Mouse (Mus musculus) intestine, embryonic 16.5 days (tissue): ENCODE measurements around the gene Rxrg. TPM values are rescaled to one million over a fixed set of nuclear protein-coding genes. Genes with fewer than 3 reads are reported as not detected.
A peak's percentile ranks its signal among the peaks of the same experiment; 100 is the strongest.

ENCODE experiments used
- ATAC-seq: fragments of 200-750 bp; cut with Nextera tagmentation; 2 replicates; pipeline ENCODE4 v1.8.0; 2017; ENCODE audit warnings: moderate TSS enrichment, moderate library complexity
- H3K27ac ChIP-seq: fragments of 300-500 bp; sonication (generic); 2 replicates; pipeline ENCODE4 v1.5.1; 2014; ENCODE audit warnings: mild to moderate bottlenecking, low read length
- H3K27me3 ChIP-seq: fragments of 300-500 bp; sonication (generic); replicated peaks from 2 replicates; pipeline ENCODE4 v1.6.1; 2014; ENCODE audit warnings: low read length, control low read depth, mixed read lengths; ENCODE audit not compliant: control insufficient read depth, insufficient read depth
- H3K36me3 ChIP-seq: fragments of 300-500 bp; sonication (generic); 2 replicates; pipeline ENCODE4 v1.6.1; 2014; ENCODE audit warnings: low read length, control low read depth; ENCODE audit not compliant: control insufficient read depth, insufficient read depth
- H3K4me1 ChIP-seq: fragments of 300-500 bp; sonication (generic); 2 replicates; pipeline ENCODE4 v1.6.1; 2014; ENCODE audit warnings: low read length, control low read depth, mixed read lengths; ENCODE audit not compliant: control insufficient read depth, insufficient read depth
- H3K4me2 ChIP-seq: fragments of 300-500 bp; sonication (generic); 2 replicates; pipeline ENCODE4 v1.6.1; 2014; ENCODE audit warnings: low read depth, low read length, control low read depth
- H3K4me3 ChIP-seq: fragments of 300-500 bp; sonication (generic); 2 replicates; pipeline ENCODE4 v1.5.1; 2014; ENCODE audit warnings: mild to moderate bottlenecking, low read length
- H3K9ac ChIP-seq: fragments of 300-500 bp; sonication (generic); 2 replicates; pipeline ENCODE4 v1.6.1; 2014; ENCODE audit warnings: low read depth, low read length
- H3K9me3 ChIP-seq: fragments of 300-500 bp; sonication (generic); 2 replicates; pipeline ENCODE4 v1.6.1; 2016; ENCODE audit warnings: low read length, control low read depth; ENCODE audit not compliant: control insufficient read depth
- WGBS: fragments of 180-500 bp; shearing (Covaris S2); extraction: QIAGEN DNeasy Blood & Tissue Kit; methylation state at CpG from one replicate; pipeline ENCODE4 v1.1.7; 2014; 5-methylcytosine and 5-hydroxymethylcytosine counted together
- polyA plus RNA-seq: library from polyadenylated mRNA; unstranded; fragments of >200 nt; fragmentation: Nextera tagmentation; extraction: Ambion mirVana; gene quantifications from 2 replicates; pipeline ENCODE4 v1.2.1, GENCODE M21; 2015

Gene Rxrg
- polyA plus RNA-seq, 1 experiment from 2014 or later = 1.3 TPM

DNA sequence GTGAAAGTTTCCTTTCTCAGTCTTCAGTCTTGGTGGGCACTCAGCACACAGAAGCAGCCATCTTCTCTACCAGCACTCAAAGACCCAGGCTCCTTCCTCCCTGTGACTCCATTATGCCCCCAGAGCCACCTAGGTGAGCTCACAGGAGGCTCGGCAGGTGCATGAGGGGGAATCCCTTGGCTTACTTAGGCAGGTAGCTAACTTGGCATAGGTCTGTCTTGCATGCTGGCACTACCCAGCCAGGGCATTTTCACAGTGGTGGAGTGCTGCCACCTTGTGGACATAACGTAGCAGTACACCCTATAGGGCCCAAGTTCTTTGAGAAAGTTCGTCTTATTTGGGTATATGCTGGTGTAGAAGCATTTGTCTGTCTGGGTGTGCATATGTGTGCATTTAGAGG is 38.8 kb downstream of the Rxrg start:
- 0 out of 2 replicates have a peak, but pooled peaks have one; percentile 26 for ATAC-seq

DNA sequence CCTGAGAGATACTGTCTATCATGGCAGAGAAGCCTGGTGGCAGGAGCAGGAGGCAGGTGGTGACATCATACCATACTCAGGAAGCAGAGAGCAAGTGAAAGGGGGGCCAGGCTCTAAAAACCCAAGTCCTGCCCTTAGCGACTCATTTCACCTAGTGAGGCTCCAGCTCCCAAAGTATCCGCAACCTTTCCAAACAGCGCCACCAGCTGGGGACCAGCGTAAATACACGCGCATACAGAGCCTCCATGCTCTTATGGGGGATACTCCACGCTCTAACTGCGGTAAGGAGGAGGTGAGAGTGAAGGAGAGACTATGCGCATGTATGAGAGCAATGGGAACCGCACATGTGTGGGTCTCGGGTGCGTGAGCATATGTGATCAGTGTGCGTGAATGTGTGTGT is 39.9 kb downstream of the Rxrg start:
- Histone ChIP-seq H3K9ac (no peak overlapping the region), H3K4me3 (no peak overlapping the region), H3K36me3 (no peaks in the 10 kb centered on the region), H3K27me3 (no peaks in the 10 kb centered on the region), H3K9me3 (no peaks in the 10 kb centered on the region), H3K4me1 (no peaks in the 10 kb centered on the region), H3K27ac (no peak overlapping the region), H3K4me2 (no peak overlapping the region)
- ATAC-seq = no peak
- WGBS = 30% methylated on average over 13 of the region's 13 CpGs

More for the DNA sequence above, 38.8 kb downstream of the Rxrg start:
- H3K27ac ChIP-seq = no peak overlapping the region
- no peaks in the 10 kb centered on the region for H3K27me3 ChIP-seq
- no peak overlapping the region for H3K4me2 ChIP-seq
- no peak overlapping the region for H3K4me3 ChIP-seq
- H3K36me3 ChIP-seq = no peaks in the 10 kb centered on the region
- no peaks in the 10 kb centered on the region for H3K4me1 ChIP-seq
- 18% methylated on average over 3 of the region's 3 CpGs for WGBS
- H3K9ac ChIP-seq = no peak overlapping the region
- no peaks in the 10 kb centered on the region for H3K9me3 ChIP-seq

- no peak overlapping the region for H3K9ac ChIP-seq
- H3K27me3 ChIP-seq = no peaks in the 10 kb centered on the region
- H3K27ac ChIP-seq = no peak overlapping the region
- H3K4me2 ChIP-seq = no peak overlapping the region
- no peaks in the 10 kb centered on the region for H3K4me1 ChIP-seq
- no peak for ATAC-seq
- no peaks in the 10 kb centered on the region for H3K9me3 ChIP-seq
- 57% methylated on average over 9 of the region's 9 CpGs for WGBS
- H3K4me3 ChIP-seq = no peak overlapping the region
- H3K36me3 ChIP-seq = no peaks in the 10 kb centered on the region
Measured at GRCm38 (mm10) chr1:167638901-167639300, 40.7 kb downstream of the Rxrg start.

DNA sequence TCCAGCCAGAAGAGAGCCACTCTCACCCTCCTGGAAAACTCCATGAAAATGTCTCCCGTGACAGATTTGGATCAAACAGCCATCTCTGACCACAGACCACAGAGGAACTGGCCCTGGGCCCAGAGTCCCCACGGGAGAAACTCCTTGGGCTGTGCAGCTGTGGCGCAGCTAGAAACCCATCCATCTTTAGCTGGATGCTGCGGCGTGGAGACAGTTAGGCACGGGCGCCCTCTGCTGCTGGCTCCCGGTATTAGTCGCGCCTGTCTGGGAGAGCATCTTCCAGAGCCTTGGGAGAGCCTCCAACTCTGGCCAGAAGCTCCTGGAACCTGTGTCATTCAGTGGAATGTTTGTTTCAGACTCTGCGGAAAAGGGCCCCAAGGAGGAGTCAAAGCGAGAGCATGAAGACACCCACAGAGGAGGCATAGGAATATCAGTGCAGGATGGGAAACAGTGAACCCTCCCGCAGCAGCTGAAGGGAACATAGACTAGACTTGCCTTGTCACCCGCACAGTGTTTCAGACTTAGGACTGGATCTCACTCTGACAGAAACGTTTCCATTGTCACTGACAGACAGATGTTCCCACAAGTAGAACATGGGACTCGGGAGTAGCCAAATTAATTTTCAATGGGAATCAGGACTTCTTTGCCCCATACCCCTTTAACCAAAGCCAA is 46.8 kb downstream of the Rxrg start:
- peak; percentile 69 for ATAC-seq
- Histone ChIP-seq H3K27me3 (no peaks in the 10 kb centered on the region), H3K4me1 (no peaks in the 10 kb centered on the region), H3K9ac (no peak overlapping the region), H3K36me3 (no peaks in the 10 kb centered on the region), H3K4me2 (no peak overlapping the region), H3K4me3 (no peak overlapping the region), H3K27ac (no peak overlapping the region), H3K9me3 (no peaks in the 10 kb centered on the region)
- WGBS = 15% methylated on average over 16 of the region's 16 CpGs

- H3K4me1 ChIP-seq = no peaks in the 10 kb centered on the region
- H3K4me2 ChIP-seq = no peak overlapping the region
- WGBS = 92% methylated on average over 3 of the region's 3 CpGs
- no peaks in the 10 kb centered on the region; the same call in 1 of the 2 replicates for H3K27me3 ChIP-seq
- H3K9me3 ChIP-seq = no peaks in the 10 kb centered on the region
- no peak overlapping the region for H3K4me3 ChIP-seq
- H3K36me3 ChIP-seq = no peaks in the 10 kb centered on the region
- H3K27ac ChIP-seq = no peak overlapping the region
- no peak overlapping the region for H3K9ac ChIP-seq
- no peak for ATAC-seq
Measured at GRCm38 (mm10) chr1:167648670-167649069, 50.5 kb downstream of the Rxrg start.

- Histone ChIP-seq H3K4me1 (no peaks in the 10 kb centered on the region), H3K4me2 (no peak overlapping the region), H3K27me3 (no peaks in the 10 kb centered on the region; the same call in 1 of the 2 replicates), H3K9me3 (no peaks in the 10 kb centered on the region), H3K27ac (no peak overlapping the region), H3K4me3 (no peak overlapping the region), H3K36me3 (no peaks in the 10 kb centered on the region), H3K9ac (no peak overlapping the region)
- ATAC-seq = no peak
- 73% methylated on average over 11 of the region's 11 CpGs for WGBS
Measured at GRCm38 (mm10) chr1:167649122-167649633, 51.0 kb downstream of the Rxrg start.

GRCm38 (mm10) chr1:167652336-167652735 is 54.2 kb downstream of the Rxrg start:
- no peak for ATAC-seq
- WGBS = 65% methylated on average over 2 of the region's 2 CpGs
- Histone ChIP-seq H3K4me1 (no peaks in the 10 kb centered on the region), H3K27ac (no peak overlapping the region), H3K36me3 (no peaks in the 10 kb centered on the region), H3K4me2 (no peak overlapping the region), H3K27me3 (no peaks in the 10 kb centered on the region; the same call in 1 of the 2 replicates), H3K4me3 (no peak overlapping the region), H3K9ac (no peak overlapping the region), H3K9me3 (no peaks in the 10 kb centered on the region)

DNA sequence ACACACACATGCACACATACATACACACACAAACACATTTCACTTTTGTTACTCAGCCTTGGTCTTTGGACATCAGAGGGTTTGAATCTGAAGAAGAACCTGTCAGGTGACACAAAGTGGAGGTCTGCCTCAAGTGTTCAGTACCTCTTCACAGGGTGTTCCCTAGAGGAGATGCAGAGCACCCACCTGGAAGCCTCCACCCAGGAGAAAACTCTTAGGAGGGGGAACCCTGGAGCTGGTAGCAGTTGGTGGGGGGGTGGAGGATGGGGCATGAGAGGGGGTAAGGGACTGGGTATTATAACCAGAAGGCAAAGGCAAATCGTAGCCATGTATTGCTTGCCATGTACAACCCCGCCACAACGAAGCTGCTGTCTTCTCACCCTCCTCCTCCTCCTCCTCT is 60.9 kb downstream of the Rxrg start:
- H3K4me2 ChIP-seq = no peak overlapping the region
- no peaks in the 10 kb centered on the region for H3K36me3 ChIP-seq
- peaks cover 25% of the 10 kb centered on the region for H3K27me3 ChIP-seq
- no peak overlapping the region for H3K9ac ChIP-seq
- H3K9me3 ChIP-seq = no peaks in the 10 kb centered on the region
- ATAC-seq = no peak
- H3K4me1 ChIP-seq = peaks cover 4% of the 10 kb centered on the region; the same call in 1 of the 2 replicates
- 86% methylated on average over 3 of the region's 3 CpGs for WGBS
- H3K27ac ChIP-seq = no peak overlapping the region
- H3K4me3 ChIP-seq = no peak overlapping the region

GRCm38 (mm10) chr1:167660521-167661101 is 62.4 kb downstream of the Rxrg start:
- Histone ChIP-seq H3K9me3 (no peaks in the 10 kb centered on the region), H3K4me2 (peak overlapping the region; percentile 33; the same call in 1 of the 2 replicates), H3K4me3 (peak overlapping the region; percentile 25), H3K36me3 (no peaks in the 10 kb centered on the region), H3K27me3 (peaks cover 29% of the 10 kb centered on the region), H3K4me1 (peaks cover 4% of the 10 kb centered on the region; the same call in 1 of the 2 replicates), H3K9ac (no peak overlapping the region), H3K27ac (no peak overlapping the region)
- 3% methylated on average over 21 of the region's 21 CpGs for WGBS
- peak; percentile 52; the same call in 1 of the 2 replicates for ATAC-seq
